Mouse (Mus musculus): ENCODE data around the gene Phf24.

Gene Phf24

DNA sequence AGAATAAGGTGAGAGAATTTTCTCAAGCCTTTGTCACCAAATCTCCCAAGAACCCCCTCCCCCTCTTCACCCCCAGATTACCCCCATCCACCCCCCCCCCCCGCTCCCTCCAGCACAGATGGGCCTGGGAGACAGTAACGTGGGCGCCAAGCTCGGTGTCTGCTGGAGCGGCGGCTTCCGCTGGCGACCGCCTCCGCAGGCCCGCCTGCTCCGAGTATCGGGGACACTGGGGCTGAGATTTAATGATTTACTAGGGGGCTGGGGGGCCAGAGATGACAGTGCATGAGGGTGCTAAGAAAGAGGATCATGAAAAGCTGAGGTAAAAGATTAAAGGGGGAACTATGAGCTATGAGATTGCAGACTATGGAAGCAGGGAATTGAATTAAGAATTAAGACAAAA is 32.1 kb downstream of the Phf24 start:
- in situ Hi-C loops (cut with MboI; ENCODE audit: unreplicated experiment in 2 of 2): loop anchor here in 1 of 2 experiments (10.0 kb wide), 1 partner anchor 1194 kb away; the partner anchor contains the start of genes Galt and Sigmar1

DNA sequence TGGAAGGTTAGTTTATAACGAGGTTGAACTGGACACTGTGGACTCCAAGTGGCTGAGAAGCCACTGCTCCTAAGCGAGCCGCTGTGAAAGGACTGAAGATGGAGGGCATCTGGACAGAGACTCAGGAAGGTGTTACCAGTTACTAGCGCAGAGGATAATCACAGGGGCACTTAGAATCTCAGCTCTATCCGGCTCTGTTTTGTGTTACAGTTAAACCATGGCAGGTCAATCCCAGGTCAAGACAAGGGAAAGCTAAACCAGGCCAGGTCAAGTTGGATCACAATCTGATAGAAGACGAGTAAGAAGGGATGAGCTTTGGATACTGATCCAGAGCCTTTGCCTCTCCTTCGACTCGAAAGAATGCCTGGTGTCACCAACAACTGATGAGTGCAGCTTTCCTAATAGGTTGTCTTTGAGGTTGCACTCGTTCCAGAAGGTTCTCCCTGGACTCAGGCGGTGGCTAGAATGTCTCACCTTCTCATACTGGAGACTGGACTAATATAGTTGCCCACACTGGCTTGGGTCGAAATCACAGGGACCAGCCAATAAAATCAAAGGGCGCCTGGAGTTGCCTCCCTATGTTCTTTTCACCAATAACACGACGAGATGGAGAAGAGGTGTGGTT is 32.7 kb downstream of the Phf24 start:
- in situ Hi-C loops (cut with MboI; ENCODE audit: unreplicated experiment in 2 of 2): loop anchor here in 1 of 2 experiments (10.0 kb wide), 1 partner anchor 1194 kb away; the partner anchor contains the start of genes Galt and Sigmar1

DNA sequence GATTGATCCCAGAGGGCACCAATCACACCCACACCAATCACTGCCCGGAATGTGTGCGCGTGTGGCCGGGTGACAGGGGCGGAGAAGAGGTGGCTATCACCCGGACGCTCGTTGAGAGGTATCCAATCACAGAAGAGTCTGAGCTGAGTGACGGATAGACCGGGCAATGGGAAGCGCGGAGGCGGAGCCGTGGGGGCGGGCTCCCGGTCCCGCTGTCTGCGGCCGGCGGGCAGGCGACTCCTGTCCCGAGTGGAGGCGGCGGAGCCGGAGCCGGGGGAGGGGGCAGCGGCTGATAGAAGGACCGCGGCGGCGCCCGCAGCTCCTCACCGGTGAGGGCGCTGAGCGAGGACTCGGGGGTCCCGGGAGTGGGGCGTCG is 33.2 kb downstream of the Phf24 start, which contains the start of gene Dnajb5:
Gene Dnajb5, plus strand, starts transcription at position 139 of the 376 bp plus-strand sequence.
- in situ Hi-C loops (cut with MboI; ENCODE audit: unreplicated experiment in 2 of 2): loop anchor here (10.0 to 25.0 kb wide), 4 partner anchors 1195 to 1887 kb away; partner anchors contain the start of genes Dnaic1 (in 1 of the 2), Fam219a (in 1 of the 2), Galt (in 1 of the 2) and Kif24 (in 1 of the 2)

DNA sequence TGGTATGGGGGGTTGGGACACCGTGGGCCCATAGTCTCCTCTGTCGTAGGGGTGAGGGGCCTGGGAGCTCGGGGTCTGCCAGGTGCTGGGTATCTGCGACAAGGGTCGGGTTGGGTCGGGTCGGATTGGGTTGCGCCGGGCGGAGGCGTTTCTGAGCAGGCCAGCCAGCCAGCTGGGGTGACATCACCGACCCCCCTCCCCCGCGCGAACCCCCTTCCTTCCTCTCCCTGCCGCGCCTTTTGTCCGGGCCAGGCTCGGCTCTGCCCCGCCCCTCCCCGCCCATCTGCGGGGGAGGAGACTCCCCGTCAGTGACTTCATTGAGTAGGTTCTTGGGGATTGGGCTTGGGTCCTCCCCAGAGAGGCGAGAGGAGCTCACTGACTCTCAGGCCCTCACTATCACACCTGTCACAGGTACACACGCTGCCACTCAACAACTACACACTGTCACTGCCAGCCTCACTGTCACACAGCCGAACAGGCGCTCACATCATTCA is 33.7 kb downstream of the Phf24 start:
- in situ Hi-C loops (cut with MboI; ENCODE audit: unreplicated experiment in 2 of 2): loop anchor here in 1 of 2 experiments (25.0 kb wide), 3 partner anchors 1388 to 1888 kb away; partner anchors contain the start of genes Dnaic1, Fam219a, Kif24 and Nudt2

DNA sequence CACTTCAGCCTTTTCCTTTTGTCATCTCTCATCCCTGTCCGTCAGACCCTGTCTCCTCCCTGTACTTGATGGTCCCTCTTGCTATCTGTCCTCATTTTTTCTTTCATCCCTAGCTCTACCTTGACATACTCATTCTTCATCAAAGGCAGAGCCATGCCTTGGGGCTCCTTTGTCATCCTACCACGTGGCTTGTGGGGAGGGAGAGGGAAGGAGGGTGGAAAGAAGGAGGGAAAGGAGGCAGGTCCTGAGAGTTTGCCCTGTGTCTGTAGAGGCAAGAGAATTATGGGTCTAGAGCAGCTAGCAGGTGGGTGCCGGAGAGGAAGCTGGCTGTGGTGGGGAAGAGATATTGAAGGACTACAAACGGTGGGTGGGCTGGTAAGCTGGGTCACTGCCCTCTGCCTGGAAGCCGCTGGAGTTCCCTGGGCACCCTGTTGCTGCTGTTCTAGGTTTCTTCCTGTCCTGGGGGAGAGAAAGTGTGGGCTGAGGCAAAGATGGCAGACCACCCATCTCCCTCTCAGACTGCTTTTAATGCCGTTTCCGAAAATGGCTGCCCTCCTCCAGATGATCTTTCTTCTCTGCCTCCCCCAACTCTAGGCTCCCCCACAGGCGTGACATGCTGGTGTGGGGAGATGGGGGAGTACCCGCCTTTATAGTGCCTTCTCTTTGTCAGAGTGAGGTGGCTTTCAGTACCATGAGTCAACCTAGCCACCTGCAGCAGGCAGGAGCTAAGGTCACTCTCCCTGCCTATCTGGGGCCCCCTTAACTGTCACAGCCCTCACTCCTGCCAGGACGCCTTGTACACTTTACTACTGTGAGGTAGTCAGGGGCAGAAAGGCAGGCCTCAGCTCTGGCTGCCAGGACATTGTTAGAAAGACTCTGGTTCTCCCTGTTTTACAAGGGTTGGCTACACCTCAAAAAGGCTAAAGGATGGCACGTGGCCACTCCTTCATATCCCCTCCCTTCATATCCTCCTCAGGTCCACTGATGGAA is 35.0 kb downstream of the Phf24 start:
- in situ Hi-C loops (cut with MboI; ENCODE audit: unreplicated experiment in 2 of 2): loop anchor here in 1 of 2 experiments (25.0 kb wide), 3 partner anchors 1389 to 1889 kb away; partner anchors contain the start of genes Dnaic1, Fam219a, Kif24 and Nudt2

DNA sequence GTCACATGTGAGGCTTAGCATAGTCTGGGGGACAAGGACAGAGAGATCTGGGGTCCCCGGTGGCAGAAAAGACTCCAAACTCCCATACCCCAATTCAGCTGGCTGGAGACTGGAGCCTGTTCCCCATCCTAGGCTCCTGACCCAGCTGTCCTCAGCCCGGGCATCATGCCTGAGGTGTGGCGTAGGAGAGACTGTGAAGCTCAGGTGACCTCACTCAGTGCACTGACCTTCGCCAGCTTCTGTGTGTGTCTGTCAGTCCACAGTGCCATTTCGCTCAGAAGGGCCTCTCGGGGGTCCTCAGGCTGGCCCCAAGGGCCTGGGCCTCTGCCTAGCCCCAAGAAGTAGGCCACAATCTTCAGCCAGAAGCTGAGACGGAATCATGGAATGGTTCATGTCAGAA is 36.1 kb downstream of the Phf24 start:
- in situ Hi-C loops (cut with MboI; ENCODE audit: unreplicated experiment in 2 of 2): loop anchor here in 1 of 2 experiments (25.0 kb wide), 3 partner anchors 1390 to 1890 kb away; partner anchors contain the start of genes Dnaic1, Fam219a, Kif24 and Nudt2

DNA sequence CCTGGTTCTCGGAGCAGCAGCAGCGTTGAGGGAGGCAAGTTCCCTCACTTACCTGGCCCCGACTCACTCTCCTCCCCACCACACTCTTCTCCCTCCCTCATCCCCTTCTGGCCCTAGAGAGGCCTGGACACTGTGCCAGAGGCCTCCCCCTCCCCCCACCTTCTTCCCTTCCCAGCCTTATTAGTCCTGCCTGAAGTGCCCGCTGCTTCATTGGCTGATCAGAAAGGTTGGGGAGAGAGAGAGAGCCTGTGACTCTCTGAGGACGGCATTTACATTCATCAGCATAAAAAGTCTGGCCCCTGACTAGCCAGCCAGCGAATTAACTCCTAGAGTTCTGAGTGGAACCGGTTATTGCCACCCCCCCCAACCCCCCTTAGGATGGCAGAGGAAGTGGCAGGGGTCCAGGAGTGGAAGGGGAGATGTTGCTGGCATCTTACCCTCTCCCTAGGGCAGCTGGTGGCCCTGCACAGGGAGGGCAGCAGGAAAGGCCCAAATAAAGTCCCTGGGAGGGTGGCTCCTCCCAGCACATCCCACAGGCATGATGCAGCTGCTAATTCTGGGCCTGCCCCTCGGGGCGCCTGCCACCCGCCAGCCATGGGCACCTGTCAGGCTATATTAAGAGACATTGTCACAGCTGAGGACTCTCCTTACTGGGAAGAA is 37.1 kb downstream of the Phf24 start:
- in situ Hi-C loops (cut with MboI; ENCODE audit: unreplicated experiment in 2 of 2): loop anchor here in 1 of 2 experiments (25.0 kb wide), 3 partner anchors 1391 to 1891 kb away; partner anchors contain the start of genes Dnaic1, Fam219a, Kif24 and Nudt2

DNA sequence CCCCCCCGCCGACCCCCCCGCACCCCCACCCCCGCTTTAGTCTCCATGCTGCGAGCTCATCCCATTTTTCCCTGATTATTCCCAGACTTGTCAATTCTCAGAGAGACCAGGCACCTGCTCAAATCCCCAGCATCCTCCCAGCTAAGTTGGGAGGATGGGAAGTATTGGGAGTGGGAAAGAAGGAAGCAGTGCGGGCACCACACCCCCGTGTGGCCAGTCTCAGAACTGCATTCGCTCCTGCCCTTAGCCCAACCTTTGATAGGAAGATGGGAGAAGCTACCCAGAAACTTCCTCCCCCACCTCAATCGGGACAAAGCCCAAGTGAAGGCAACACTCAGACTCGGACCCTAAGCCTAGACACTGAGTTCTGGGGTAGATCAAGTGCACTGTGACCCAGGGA is 37.8 kb downstream of the Phf24 start:
- in situ Hi-C loops (cut with MboI; ENCODE audit: unreplicated experiment in 2 of 2): loop anchor here in 1 of 2 experiments (25.0 kb wide), 3 partner anchors 1392 to 1892 kb away; partner anchors contain the start of genes Dnaic1, Fam219a, Kif24 and Nudt2

DNA sequence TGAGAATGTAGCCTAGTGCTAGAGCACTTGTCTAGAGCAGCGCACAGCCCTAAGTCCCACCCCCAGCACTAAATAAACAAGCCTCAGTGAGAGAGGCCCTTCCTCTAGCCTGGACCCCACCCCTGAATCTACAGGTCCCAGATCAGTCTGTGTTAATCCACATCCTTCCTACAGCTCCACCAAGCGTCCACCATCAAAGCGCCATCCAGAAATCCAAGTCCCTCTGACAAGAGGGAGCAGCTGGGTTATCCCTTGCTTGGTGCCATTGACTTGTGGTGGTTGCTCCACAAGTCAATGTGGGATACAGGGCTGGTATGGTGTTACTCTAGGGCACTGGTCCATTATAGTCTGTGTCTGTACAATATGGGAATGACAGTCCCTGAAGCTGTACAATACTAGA is 38.7 kb downstream of the Phf24 start:
- in situ Hi-C loops (cut with MboI; ENCODE audit: unreplicated experiment in 2 of 2): loop anchor here in 1 of 2 experiments (25.0 kb wide), 3 partner anchors 1393 to 1893 kb away; partner anchors contain the start of genes Dnaic1, Fam219a, Kif24 and Nudt2

DNA sequence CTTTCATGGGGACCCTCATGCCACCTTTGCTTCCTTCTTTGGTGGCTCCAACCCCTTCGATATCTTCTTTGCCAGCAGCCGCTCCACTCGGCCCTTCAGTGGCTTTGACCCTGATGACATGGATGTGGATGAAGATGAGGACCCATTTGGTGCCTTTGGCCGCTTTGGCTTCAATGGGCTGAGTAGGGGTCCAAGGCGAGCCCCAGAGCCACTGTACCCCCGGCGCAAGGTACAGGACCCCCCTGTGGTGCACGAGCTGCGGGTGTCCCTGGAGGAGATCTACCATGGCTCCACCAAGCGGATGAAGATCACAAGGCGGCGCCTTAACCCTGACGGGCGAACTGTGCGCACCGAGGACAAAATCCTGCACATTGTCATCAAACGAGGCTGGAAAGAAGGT is 40.1 kb downstream of the Phf24 start:
- in situ Hi-C loops (cut with MboI; ENCODE audit: unreplicated experiment in 2 of 2): loop anchor here in 1 of 2 experiments (25.0 kb wide), 3 partner anchors 1394 to 1894 kb away; partner anchors contain the start of genes Dnaic1, Fam219a, Kif24 and Nudt2

DNA sequence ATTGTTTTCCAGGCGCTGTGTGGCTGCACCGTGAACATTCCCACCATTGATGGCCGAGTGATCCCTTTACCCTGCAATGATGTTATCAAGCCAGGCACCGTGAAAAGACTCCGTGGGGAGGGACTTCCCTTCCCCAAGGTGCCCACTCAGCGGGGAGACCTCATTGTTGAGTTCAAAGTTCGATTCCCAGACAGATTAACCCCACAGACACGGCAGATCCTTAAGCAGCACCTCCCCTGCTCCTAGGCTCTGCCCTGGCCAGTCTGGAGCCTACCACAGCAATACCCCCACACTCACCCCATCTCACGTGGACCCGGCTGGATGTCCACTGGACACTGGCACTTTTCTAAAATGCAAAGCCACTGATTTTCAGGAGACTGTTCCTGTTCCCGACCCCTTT is 40.8 kb downstream of the Phf24 start:
- in situ Hi-C loops (cut with MboI; ENCODE audit: unreplicated experiment in 2 of 2): loop anchor here in 1 of 2 experiments (25.0 kb wide), 3 partner anchors 1395 to 1895 kb away; partner anchors contain the start of genes Dnaic1, Fam219a, Kif24 and Nudt2

DNA sequence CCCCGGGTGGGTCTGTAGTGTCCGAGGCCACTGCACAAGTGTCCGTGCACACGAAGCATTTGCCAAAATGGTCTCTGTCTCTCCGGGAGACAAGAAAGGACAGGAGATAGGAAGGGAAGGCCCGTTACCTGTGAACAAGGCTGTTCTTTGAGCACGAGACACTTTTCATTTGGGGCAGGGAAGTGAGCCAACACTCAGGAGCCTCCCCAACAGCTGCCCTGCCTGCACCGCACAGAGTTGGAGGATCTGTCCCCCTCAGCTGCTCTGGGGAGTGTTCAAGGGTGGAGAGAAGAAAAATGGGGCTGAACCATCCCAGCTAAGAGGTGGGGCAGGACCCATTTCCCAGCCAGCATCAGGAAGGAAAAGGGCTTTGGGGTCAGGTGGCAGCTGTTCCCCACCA is 41.5 kb downstream of the Phf24 start:
- in situ Hi-C loops (cut with MboI; ENCODE audit: unreplicated experiment in 2 of 2): loop anchor here in 1 of 2 experiments (25.0 kb wide), 3 partner anchors 1396 to 1896 kb away; partner anchors contain the start of genes Dnaic1, Fam219a, Kif24 and Nudt2

DNA sequence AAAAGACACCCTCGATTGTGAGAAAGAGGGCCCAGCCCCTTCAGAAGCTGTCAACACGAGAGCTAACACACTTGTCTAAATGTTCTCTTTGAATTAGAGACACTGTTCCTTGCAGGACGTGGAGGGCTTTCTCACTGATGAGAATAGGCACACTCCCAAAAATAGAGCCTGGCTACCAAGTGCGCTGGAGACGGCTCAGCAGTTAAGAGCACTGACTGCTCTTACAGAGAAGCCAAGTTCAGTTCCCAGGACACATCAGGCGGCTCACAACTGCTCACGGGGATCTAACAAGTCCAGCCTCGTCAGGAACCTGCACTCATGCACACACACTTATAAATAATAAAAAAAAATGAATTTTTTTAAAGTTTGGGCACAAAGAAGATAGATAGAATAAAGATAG is 42.5 kb downstream of the Phf24 start:
- in situ Hi-C loops (cut with MboI; ENCODE audit: unreplicated experiment in 2 of 2): loop anchor here in 1 of 2 experiments (25.0 kb wide), 3 partner anchors 1397 to 1897 kb away; partner anchors contain the start of genes Dnaic1, Fam219a, Kif24 and Nudt2

DNA sequence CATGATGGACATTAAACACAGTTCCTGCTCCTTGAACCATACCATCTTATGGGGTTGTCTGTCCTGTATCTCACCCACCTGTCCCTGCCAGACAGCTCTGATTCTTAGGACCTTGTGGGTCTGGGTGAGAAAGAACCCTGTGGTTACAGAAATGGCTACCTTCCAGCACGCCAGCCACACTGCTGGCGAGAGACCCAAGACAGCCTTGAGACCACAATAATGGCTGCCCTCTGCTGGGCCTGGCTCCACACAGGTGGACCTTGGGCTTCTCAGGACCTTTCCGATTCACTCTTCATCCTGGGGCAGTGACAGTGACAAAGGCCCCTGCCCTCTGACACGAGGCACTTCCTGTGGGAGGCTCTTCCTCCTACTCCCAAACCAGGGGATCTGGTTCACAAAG is 42.9 kb downstream of the Phf24 start:
- in situ Hi-C loops (cut with MboI; ENCODE audit: unreplicated experiment in 2 of 2): loop anchor here in 1 of 2 experiments (25.0 kb wide), 3 partner anchors 1397 to 1897 kb away; partner anchors contain the start of genes Dnaic1, Fam219a, Kif24 and Nudt2

DNA sequence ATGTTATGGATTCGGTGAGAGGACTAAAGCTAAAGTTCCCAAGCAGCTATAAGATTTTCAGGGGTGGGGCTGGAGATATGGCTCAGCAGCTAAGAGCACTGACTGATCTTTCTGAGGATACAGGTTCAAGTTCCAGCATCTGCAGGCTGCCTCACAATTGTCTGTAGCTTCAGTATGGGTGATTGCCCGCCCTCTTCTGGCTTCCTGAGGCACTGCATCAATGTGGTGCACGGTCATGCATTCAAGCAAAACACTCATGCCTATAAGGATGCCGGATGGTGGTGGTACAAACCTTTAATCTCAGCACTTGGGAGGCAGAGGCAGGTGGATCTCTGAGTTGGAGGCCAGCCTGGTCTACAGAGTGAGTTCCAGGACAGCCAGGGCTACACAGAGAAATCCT is 45.1 kb downstream of the Phf24 start:
- in situ Hi-C loops (cut with MboI; ENCODE audit: unreplicated experiment in 2 of 2): loop anchor here (5.0 to 25.0 kb wide), 5 partner anchors 84 to 1899 kb away; partner anchors contain the start of genes Dnaic1 (in 1 of the 2), Fam219a (in 1 of the 2), Galt (in 1 of the 2) and Kif24 (in 1 of the 2)

DNA sequence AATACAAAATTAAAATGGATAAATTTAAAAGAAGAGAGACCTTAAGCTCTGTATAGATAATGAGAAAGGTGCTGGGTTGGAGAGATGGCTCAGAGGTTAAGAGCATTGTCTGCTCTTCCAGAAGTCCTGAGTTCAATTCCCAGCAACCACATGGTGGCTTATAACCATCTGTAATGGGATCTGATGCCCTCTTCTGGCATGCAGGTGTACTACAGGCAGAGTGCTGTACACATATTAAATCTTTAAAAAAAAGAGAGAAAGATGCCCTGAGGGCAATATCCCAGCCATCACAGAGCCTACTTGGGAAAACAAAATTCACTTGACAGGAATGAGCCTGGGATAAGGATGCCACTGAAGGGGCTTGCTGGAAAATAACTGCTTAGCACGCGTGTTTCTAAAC is 47.0 kb downstream of the Phf24 start:
- in situ Hi-C loops (cut with MboI; ENCODE audit: unreplicated experiment in 2 of 2): loop anchor here (5.0 to 25.0 kb wide), 5 partner anchors 86 to 1901 kb away; partner anchors contain the start of genes Dnaic1 (in 1 of the 2), Fam219a (in 1 of the 2), Galt (in 1 of the 2) and Kif24 (in 1 of the 2)

DNA sequence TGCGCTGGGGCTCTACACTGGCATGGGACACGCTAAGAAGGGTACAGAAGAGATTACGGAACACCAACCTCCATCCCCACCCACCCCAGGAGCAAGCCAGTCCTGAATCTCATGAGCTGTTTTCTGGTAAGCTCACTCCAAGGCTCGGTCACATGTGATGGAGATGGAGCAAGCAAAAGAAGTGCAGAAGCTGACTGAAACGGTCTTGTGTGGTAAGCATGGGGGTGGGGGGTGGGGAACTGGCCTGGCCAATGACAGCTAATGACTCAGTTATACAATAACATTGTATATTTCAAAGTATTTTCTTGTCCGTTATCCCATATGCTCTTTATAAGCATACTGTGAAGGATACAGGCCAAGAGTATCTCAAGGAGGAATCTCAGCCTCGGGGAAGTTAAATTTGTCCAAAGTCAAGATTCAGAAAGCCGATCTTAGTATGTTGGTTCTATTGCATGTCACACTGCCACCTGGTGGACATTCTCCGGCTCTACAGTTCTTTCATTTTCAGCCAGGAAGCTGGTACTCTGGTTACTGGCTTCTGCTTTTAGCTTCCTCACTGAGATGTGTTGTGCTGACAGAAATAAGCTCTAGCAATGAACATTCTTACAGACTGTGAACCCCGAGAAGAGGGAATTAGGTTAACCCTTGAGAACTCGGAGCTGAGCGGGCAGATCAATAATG is 48.7 kb downstream of the Phf24 start:
- in situ Hi-C loops (cut with MboI; ENCODE audit: unreplicated experiment in 2 of 2): loop anchor here in 1 of 2 experiments (25.0 kb wide), 3 partner anchors 1403 to 1903 kb away; partner anchors contain the start of genes Dnaic1, Fam219a, Kif24 and Nudt2

DNA sequence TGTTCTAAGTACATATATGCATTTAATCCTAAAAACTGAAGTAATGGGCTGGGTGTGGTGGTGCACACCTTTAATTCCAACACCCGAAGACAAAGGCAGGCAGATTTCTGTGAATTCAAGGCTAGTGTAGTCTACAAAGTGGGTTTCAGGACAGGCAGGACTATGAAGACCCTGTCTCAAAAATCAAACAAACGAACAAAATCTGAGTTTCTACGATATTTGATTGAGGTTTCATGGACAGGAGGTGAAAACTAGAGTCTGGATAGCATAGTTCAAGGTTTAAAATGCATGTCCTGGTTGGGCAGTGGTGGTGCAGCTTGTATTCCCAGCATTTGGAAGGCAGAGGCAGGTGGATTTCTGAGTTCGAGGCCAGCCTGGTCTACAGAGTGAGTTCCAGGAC is 52.8 kb downstream of the Phf24 start, which contains the start of gene 1700022I11Rik:
Gene 1700022I11Rik, plus strand, starts transcription at position 301 of the 400 bp plus-strand sequence.
- in situ Hi-C loops (cut with MboI; ENCODE audit: unreplicated experiment in 2 of 2): loop anchor here in 1 of 2 experiments (25.0 kb wide), 3 partner anchors 1407 to 1907 kb away; partner anchors contain the start of genes Dnaic1, Fam219a, Kif24 and Nudt2
